Mouse (Mus musculus) megakaryocyte, embryonic 14.5 days (primary cell): Measurements from ENCODE around the gene Olfr1223.

Experiments
- FLI1 ChIP-seq: IDR thresholded peaks from 2 replicates; pipeline ENCODE4 v1.6.1; 2012; ENCODE audit warnings: low read length, inconsistent platforms, mixed read lengths
- GATA1 ChIP-seq: IDR thresholded peaks from 3 replicates; pipeline ENCODE4 v1.6.1; 2012; ENCODE audit warnings: mixed read lengths, low read length, inconsistent platforms, borderline replicate concordance

- TF ChIP-seq GATA1 (no peak), FLI1 (no peak)
Observed at GRCm38 (mm10) chr2:89105651-89106050, 45.7 kb downstream of the Olfr1223 start.
